Mouse (Mus musculus): ENCODE results near the gene Btd. TPM values are rescaled to one million over a fixed set of nuclear protein-coding genes. Genes with fewer than 3 reads are reported as not detected.

The Btd gene
- polyA plus RNA-seq, 1 experiment: 10.5 TPM

DNA sequence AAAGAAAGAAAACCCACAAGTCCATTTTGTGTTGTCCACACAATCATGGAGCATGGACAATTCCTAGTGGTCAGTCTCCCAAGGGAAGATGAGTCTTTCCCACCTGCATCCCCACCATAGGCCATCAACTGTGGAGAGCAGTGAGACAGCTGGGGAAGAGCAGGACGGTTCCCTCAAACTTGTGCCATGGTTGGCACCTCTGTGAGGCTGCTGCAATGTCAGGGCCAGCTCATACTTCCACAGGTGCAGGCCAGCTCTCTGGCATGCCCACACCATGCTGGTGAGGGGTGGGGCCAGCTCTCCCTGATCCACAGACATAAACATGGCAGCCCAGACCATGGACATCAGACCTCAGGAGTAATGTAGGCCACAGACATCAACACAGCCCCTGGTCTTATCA lies 45.4 kb downstream of the Btd start:
- Histone ChIP-seq H3K9me3 (no peaks in the 10 kb centered on the region), H3K4me3 (replicated peaks) (peak overlapping the region; percentile 69), H3K36me3 (replicated peaks; ENCODE audit: low read length) (peaks cover 3% of the 10 kb centered on the region), H3K27me3 (replicated peaks) (no peaks in the 10 kb centered on the region), H3K4me1 (peaks cover 96% of the 10 kb centered on the region)
- TF ChIP-seq FLI1 (IDR thresholded peaks at IDR 0.05; ENCODE audit: low read length): no peak

DNA sequence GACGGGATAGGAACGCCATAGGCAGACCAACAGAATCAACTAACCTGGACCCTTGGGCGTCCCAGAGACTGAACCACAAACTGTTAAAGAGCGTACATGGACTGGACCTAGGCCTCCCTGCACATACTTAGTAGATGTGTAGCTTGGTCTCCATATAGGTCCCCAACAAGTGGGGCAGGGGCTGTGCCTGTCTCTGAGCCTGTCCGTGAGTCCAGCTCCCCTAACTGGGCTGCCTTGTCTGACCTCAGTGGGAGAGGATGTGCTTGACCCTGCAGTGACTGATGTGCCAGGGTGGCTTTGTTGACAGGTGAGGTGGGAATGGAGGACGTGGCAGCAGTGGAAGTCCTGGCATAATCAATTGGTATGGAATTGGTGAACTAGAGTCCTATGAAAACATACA lies 51.7 kb downstream of the Btd start:
- H3K36me3 ChIP-seq (replicated peaks; ENCODE audit: low read length): peaks cover 57% of the 10 kb centered on the region
- TF ChIP-seq FLI1 (IDR thresholded peaks at IDR 0.05; ENCODE audit: low read length): no peak
- no peak for TF ChIP-seq GATA1 (IDR thresholded peaks at IDR 0.05; ENCODE audit: borderline replicate concordance, low read length)
- H3K4me1 ChIP-seq: peaks cover 84% of the 10 kb centered on the region
- no peaks in the 10 kb centered on the region for H3K27me3 ChIP-seq (replicated peaks)
- H3K4me3 ChIP-seq (replicated peaks): peak overlapping the region; percentile 23
- H3K9me3 ChIP-seq: no peaks in the 10 kb centered on the region

- H3K36me3 ChIP-seq (replicated peaks; ENCODE audit: low read length): peaks cover 93% of the 10 kb centered on the region
These were observed 55.6 kb downstream of the Btd start for GRCm38 (mm10) chr14:31696206-31696984.

DNA sequence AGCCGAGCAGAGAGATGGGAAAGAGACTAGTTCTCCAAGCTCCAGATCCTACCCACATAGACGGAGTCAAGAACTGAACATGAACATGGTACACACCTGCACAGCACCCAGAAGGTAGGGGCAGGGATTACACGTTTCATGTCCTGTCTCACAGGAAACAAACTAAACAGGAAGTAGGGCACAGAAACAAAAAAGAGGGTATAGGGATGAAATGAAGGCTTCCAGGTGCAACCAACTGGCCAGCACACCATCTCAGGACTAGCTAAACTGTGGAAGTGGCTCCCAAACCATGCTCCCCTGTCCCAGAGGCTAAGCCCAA lies 56.1 kb downstream of the Btd start:
- Histone ChIP-seq H3K27me3 (replicated peaks) (no peaks in the 10 kb centered on the region), H3K4me1 (peaks cover 67% of the 10 kb centered on the region), H3K4me3 (replicated peaks) (no peak overlapping the region), H3K9me3 (no peaks in the 10 kb centered on the region), H3K36me3 (replicated peaks; ENCODE audit: low read length) (peaks cover 95% of the 10 kb centered on the region)
- TF ChIP-seq FLI1 (IDR thresholded peaks at IDR 0.05; ENCODE audit: low read length): no peak
- TF ChIP-seq GATA1 (IDR thresholded peaks at IDR 0.05; ENCODE audit: borderline replicate concordance, low read length): no peak

More at GRCm38 (mm10) chr14:31696206-31696984, 55.6 kb downstream of the Btd start:
- no peak overlapping the region for H3K4me3 ChIP-seq (replicated peaks)
- no peak for TF ChIP-seq FLI1 (IDR thresholded peaks at IDR 0.05; ENCODE audit: low read length)
- TF ChIP-seq GATA1 (IDR thresholded peaks at IDR 0.05; ENCODE audit: borderline replicate concordance, low read length): no peak
- H3K4me1 ChIP-seq: peaks cover 70% of the 10 kb centered on the region
- H3K9me3 ChIP-seq: no peaks in the 10 kb centered on the region
- H3K27me3 ChIP-seq (replicated peaks): no peaks in the 10 kb centered on the region

GRCm38 (mm10) chr14:31697346-31697745 lies 56.5 kb downstream of the Btd start:
- H3K27me3 ChIP-seq (replicated peaks): no peaks in the 10 kb centered on the region

DNA sequence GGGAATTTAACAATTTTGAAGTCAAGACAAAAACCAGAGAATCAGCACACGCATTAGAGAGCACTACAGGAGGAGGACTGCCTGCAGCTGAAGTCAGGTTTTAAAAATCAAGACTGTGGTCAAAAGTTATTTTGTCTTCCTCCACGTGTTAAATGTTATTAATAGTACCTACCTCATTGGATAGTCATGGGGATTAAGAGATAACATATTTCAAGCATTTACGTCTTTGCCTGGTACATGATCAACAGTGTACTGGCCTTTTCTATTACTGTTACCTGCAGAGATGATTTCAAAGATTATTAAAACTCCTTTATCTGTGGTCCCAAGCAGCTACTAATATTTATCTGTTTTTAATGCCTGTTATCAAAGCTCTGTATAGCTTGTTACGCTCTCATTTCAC lies 56.9 kb downstream of the Btd start:
- Histone ChIP-seq H3K4me3 (replicated peaks) (no peak overlapping the region), H3K36me3 (replicated peaks; ENCODE audit: low read length) (peaks cover 96% of the 10 kb centered on the region), H3K9me3 (no peaks in the 10 kb centered on the region)

More at GRCm38 (mm10) chr14:31697346-31697745, 56.5 kb downstream of the Btd start:
- Histone ChIP-seq H3K36me3 (replicated peaks; ENCODE audit: low read length) (peaks cover 95% of the 10 kb centered on the region), H3K4me3 (replicated peaks) (no peak overlapping the region), H3K9me3 (no peaks in the 10 kb centered on the region), H3K4me1 (peaks cover 65% of the 10 kb centered on the region)
- TF ChIP-seq FLI1 (IDR thresholded peaks at IDR 0.05; ENCODE audit: low read length) (no peak), GATA1 (IDR thresholded peaks at IDR 0.05; ENCODE audit: borderline replicate concordance, low read length) (no peak)

GRCm38 (mm10) chr14:31700376-31700775 lies 59.5 kb downstream of the Btd start:
- Histone ChIP-seq H3K4me3 (replicated peaks) (no peak overlapping the region), H3K9me3 (no peaks in the 10 kb centered on the region), H3K36me3 (replicated peaks; ENCODE audit: low read length) (peaks cover 98% of the 10 kb centered on the region), H3K27me3 (replicated peaks) (no peaks in the 10 kb centered on the region), H3K4me1 (peaks cover 51% of the 10 kb centered on the region)
- no peak for TF ChIP-seq FLI1 (IDR thresholded peaks at IDR 0.05; ENCODE audit: low read length)
- TF ChIP-seq GATA1 (IDR thresholded peaks at IDR 0.05; ENCODE audit: borderline replicate concordance, low read length): no peak

More for the DNA sequence above, 56.9 kb downstream of the Btd start:
- Histone ChIP-seq H3K27me3 (replicated peaks) (no peaks in the 10 kb centered on the region), H3K4me1 (peaks cover 61% of the 10 kb centered on the region)
- no peak for TF ChIP-seq FLI1 (IDR thresholded peaks at IDR 0.05; ENCODE audit: low read length)
- TF ChIP-seq GATA1 (IDR thresholded peaks at IDR 0.05; ENCODE audit: borderline replicate concordance, low read length): no peak

GRCm38 (mm10) chr14:31709343-31709742 lies 68.5 kb downstream of the Btd start:
- TF ChIP-seq GATA1 (IDR thresholded peaks at IDR 0.05; ENCODE audit: borderline replicate concordance, low read length) (no peak), FLI1 (IDR thresholded peaks at IDR 0.05; ENCODE audit: low read length) (no peak)
- Histone ChIP-seq H3K36me3 (replicated peaks; ENCODE audit: low read length) (peaks cover 99% of the 10 kb centered on the region), H3K4me1 (peaks cover 11% of the 10 kb centered on the region), H3K9me3 (no peaks in the 10 kb centered on the region), H3K4me3 (replicated peaks) (no peak overlapping the region), H3K27me3 (replicated peaks) (no peaks in the 10 kb centered on the region)

GRCm38 (mm10) chr14:31715669-31716068 lies 74.8 kb downstream of the Btd start:
- Histone ChIP-seq H3K4me1 (peaks cover 14% of the 10 kb centered on the region), H3K27me3 (replicated peaks) (no peaks in the 10 kb centered on the region), H3K4me3 (replicated peaks) (no peak overlapping the region), H3K9me3 (no peaks in the 10 kb centered on the region), H3K36me3 (replicated peaks; ENCODE audit: low read length) (peaks cover 99% of the 10 kb centered on the region)
- TF ChIP-seq GATA1 (IDR thresholded peaks at IDR 0.05; ENCODE audit: borderline replicate concordance, low read length) (no peak), FLI1 (IDR thresholded peaks at IDR 0.05; ENCODE audit: low read length) (no peak)

DNA sequence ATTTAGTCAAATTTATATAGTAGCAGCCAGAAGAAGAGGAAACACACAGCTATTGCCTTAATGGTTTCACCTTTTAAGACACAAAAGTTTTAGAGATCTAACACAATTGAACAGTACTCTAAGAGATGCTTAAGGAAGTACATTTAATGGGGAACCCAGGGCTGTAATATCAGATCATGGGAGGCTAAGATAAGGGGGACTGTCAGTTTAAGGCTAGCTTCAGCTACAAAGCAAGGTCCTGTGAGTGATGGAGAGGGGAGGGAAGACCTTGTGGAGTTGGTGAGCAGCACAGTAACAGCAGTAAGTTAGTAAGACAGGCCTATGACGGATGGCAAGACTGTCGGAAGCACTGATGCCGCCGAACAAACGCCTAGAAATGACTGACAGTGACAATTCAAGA lies 76.5 kb downstream of the Btd start:
- Histone ChIP-seq H3K27me3 (replicated peaks) (no peaks in the 10 kb centered on the region), H3K36me3 (replicated peaks; ENCODE audit: low read length) (peaks cover 100% of the 10 kb centered on the region)

More for the DNA sequence above, 76.5 kb downstream of the Btd start:
- peaks cover 11% of the 10 kb centered on the region for H3K4me1 ChIP-seq
- no peak for TF ChIP-seq FLI1 (IDR thresholded peaks at IDR 0.05; ENCODE audit: low read length)
- TF ChIP-seq GATA1 (IDR thresholded peaks at IDR 0.05; ENCODE audit: borderline replicate concordance, low read length): no peak
- H3K4me3 ChIP-seq (replicated peaks): no peak overlapping the region
- H3K9me3 ChIP-seq: no peaks in the 10 kb centered on the region

Other genes with a start within 250 kb of the Btd start
- gene Sh3bp5, start 204.9 kb upstream of the Btd start, polyA plus RNA-seq (2012; ENCODE audit: insufficient read depth, low replicate concordance): 2.2 TPM in 1 of 2 replicates, not detected in the other
- gene Eaf1, start 146.6 kb upstream of the Btd start, polyA plus RNA-seq (2012; ENCODE audit: insufficient read depth, low replicate concordance): 33.2 and 37.0 TPM in 2 replicates
- gene Mettl6, start 146.0 kb upstream of the Btd start, polyA plus RNA-seq (2012; ENCODE audit: insufficient read depth, low replicate concordance): 2.9 TPM in 1 of 2 replicates, not detected in the other
- gene Colq, start 49.7 kb upstream of the Btd start, polyA plus RNA-seq (2012; ENCODE audit: insufficient read depth, low replicate concordance): not detected in 2 replicates
- gene Gm49387, start 150 bp upstream of the Btd start, polyA plus RNA-seq (2012; ENCODE audit: insufficient read depth, low replicate concordance): not detected in 2 replicates
- gene Hacl1, start 258 bp downstream of the Btd start, polyA plus RNA-seq (2012; ENCODE audit: insufficient read depth, low replicate concordance): 2.9 TPM in 1 of 2 replicates, not detected in the other
- 1.5 and 4.0 TPM in 2 replicates for gene Ankrd28, start 189.6 kb downstream of the Btd start, polyA plus RNA-seq (2012; ENCODE audit: insufficient read depth, low replicate concordance)